7 mouse cellular contexts compared by ENCODE assay signal in the genomic region with DNA sequence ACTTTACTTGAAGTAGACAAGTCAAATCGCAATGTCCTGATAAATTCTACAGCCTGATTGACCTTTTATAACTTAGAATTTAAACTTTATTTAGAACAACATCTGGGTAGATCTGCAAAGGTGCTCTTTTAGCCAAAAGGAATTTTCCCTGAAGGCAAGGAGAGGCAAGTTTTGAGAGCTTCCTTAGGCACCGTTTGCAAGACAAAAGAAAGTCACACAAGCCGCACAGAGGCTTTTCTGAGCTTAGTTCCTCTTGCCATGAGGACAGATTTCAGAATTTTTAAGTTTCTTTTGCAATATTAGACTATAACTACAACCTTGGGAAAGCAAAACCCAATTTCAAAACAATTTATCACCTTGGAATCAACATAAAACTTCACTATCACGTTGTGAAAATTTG. TPM values are rescaled to one million over a fixed set of nuclear protein-coding genes. Genes with fewer than 3 reads are reported as not detected.
A peak's percentile ranks its signal among the peaks of the same experiment; 100 is the strongest.
DNase-seq lines count a peak whose midpoint lies in the region; TF ChIP-seq lines count a peak whose summit lies in the region.
"Not testable (repeated sequence)": the region's sequence is repeated elsewhere in the genome, so short reads cannot be mapped to it uniquely, and the experiment has no call there.

No protein-coding gene starts in this region.

- not testable (repeated sequence) for H3K9ac ChIP-seq in ES-E14 (ENCODE audit: insufficient read depth, low read depth, low read length, poor library complexity, severe bottlenecking)

- TF ChIP-seq CTCF in E14TG2a.4 (conservative IDR thresholded peaks at IDR 0.05; ENCODE audit: low read length): not testable (repeated sequence)

- peaks cover 22% of the 10 kb centered on the region for H3K36me3 ChIP-seq in E14TG2a.4 (ENCODE audit: insufficient read depth, low read length)
- not testable (repeated sequence) for H3K36me3 ChIP-seq in ES-E14 (ENCODE audit: control insufficient read depth, insufficient read depth, low read length, poor library complexity, severe bottlenecking)

- peak overlapping the region; percentile 58; the same call in 1 of the 2 replicates for H3K27ac ChIP-seq in ES-E14 (ENCODE audit: insufficient read depth, low read depth, low read length, poor library complexity, severe bottlenecking)

- not testable (repeated sequence) for H3K27me3 ChIP-seq in E14TG2a.4 (ENCODE audit: insufficient read depth, low read length)

- DNase-seq in ES-CJ7 (ENCODE audit: low read depth, low spot score) (peak; percentile 62), R1 (ENCODE audit: low read depth, low spot score) (peak; percentile 80), ZHBTc4 (ENCODE audit: low read depth, low spot score) (peak; percentile 64)
- DNase-seq in ES-E14 (ENCODE audit: low read depth, low spot score): not testable (repeated sequence)
- peak; percentile 10 for DNase-seq in heart, adult 11 months
- DNase-seq in testis, postnatal 10 days (ENCODE audit: low spot score): peak; percentile 8

- in situ Hi-C loops in ES-E14 (cut with MboI; ENCODE audit: low sequenced_read_pairs in 2 of 2, unreplicated experiment in 2 of 2): not testable (repeated sequence)

- H3K4me1 ChIP-seq in E14TG2a.4 (replicated peaks; ENCODE audit: low read depth, low read length) (peaks cover 31% of the 10 kb centered on the region), ES-E14 (ENCODE audit: control insufficient read depth in 2 of 2, insufficient read depth in 2 of 2, low read length in 2 of 2, poor library complexity in 1 of 2) (peaks cover 6 to 11% of the 10 kb centered on the region in 2 experiments)

- peaks cover 36% of the 10 kb centered on the region for H3K9me3 ChIP-seq in E14TG2a.4 (ENCODE audit: low read length)
- H3K9me3 ChIP-seq in ES-E14 (ENCODE audit: control insufficient read depth, insufficient read depth, low read depth, low read length): not testable (repeated sequence)

- H3K4me3 ChIP-seq in E14TG2a.4 (replicated peaks; ENCODE audit: low read length) (peak overlapping the region; percentile 83), ES-E14 (ENCODE audit: insufficient read depth in 1 of 2, low read depth in 1 of 2, low read length in 2 of 2, poor library complexity in 1 of 2, severe bottlenecking in 1 of 2) (peak overlapping the region; percentile 66 to 72; a peak in 3 of 4 replicates)

RNA-seq across cellular contexts. Expression of gene Abat, which starts 47.9 kb away (rescaled TPM):
- total RNA-seq in ES-E14 (2012; rRNA removed): 2.3 and 4.3 TPM in 2 replicates
